Mouse (Mus musculus) MEL (cell line): Measurements from ENCODE around the gene Pygm. TPM values are rescaled to one million over a fixed set of nuclear protein-coding genes. Genes with fewer than 3 reads are reported as not detected.

ENCODE experiments used
- DNase-seq: peaks from one replicate; pipeline ENCODE4 v3.0.0; 2011; ENCODE audit warnings: low read depth, low spot score
- H3K27ac ChIP-seq: 2 replicates; pipeline ENCODE4 v1.5.1; 2012; ENCODE audit warnings: low read depth, mild to moderate bottlenecking, control low read depth, low read length, moderate library complexity; ENCODE audit not compliant: control insufficient read depth
- H3K27me3 ChIP-seq, 2 experiments: fragments of 150-350 bp in 1 of 2; sonication (generic) in 1 of 2; 2 replicates each; pipeline ENCODE4 v1.6.1; 2012; ENCODE audit warnings: low read length in 2 of 2, mild to moderate bottlenecking in 2 of 2, improper control_type of control experiment in 1 of 2, moderate library complexity in 1 of 2; ENCODE audit not compliant: insufficient read depth in 2 of 2, control insufficient read depth in 1 of 2
- H3K36me3 ChIP-seq, 2 experiments: 2 replicates each; pipeline ENCODE4 v1.6.1; 2012 to 2014; ENCODE audit warnings: low read length in 2 of 2, improper control_type of control experiment in 1 of 2, inconsistent platforms in 1 of 2, mild to moderate bottlenecking in 1 of 2; ENCODE audit not compliant: insufficient read depth in 2 of 2, control insufficient read depth in 1 of 2
- H3K4me1 ChIP-seq, 2 experiments: fragments of 150-350 bp in 1 of 2; sonication (generic) in 1 of 2; 2 replicates each; pipeline ENCODE4 v1.6.1; 2012; ENCODE audit warnings: low read length in 2 of 2, improper control_type of control experiment in 1 of 2, mild to moderate bottlenecking in 1 of 2; ENCODE audit not compliant: insufficient read depth in 2 of 2, control insufficient read depth in 1 of 2
- H3K4me3 ChIP-seq, 2 experiments: fragments of 150-350 bp in 1 of 2; sonication (generic) in 1 of 2; 2 replicates each; pipeline ENCODE4 v1.5.1; 2012; ENCODE audit warnings: low read depth in 2 of 2, low read length in 2 of 2, mild to moderate bottlenecking in 2 of 2, moderate library complexity in 2 of 2, control low read depth in 1 of 2, improper control_type of control experiment in 1 of 2; ENCODE audit not compliant: control insufficient read depth in 1 of 2, insufficient read depth in 1 of 2
- H3K79me2 ChIP-seq: 2 replicates; pipeline ENCODE4 v1.6.1; 2012; ENCODE audit warnings: mild to moderate bottlenecking, low read length, moderate library complexity; ENCODE audit not compliant: control insufficient read depth, poor library complexity, insufficient read depth
- H3K9ac ChIP-seq: 2 replicates; pipeline ENCODE4 v1.6.1; 2012; ENCODE audit warnings: low read depth, mild to moderate bottlenecking, control low read depth, low read length, moderate library complexity; ENCODE audit not compliant: control insufficient read depth, poor library complexity, severe bottlenecking
- H3K9me3 ChIP-seq: fragments of 150-350 bp; sonication (generic); replicated peaks from 2 replicates; pipeline ENCODE4 v1.6.1; 2012; ENCODE audit warnings: mild to moderate bottlenecking, low read length, improper control_type of control experiment, moderate library complexity; ENCODE audit not compliant: insufficient read depth
- CHD1 ChIP-seq: IDR thresholded peaks from 2 replicates; pipeline ENCODE4 v1.6.1; 2012; ENCODE audit warnings: low read depth, mild to moderate bottlenecking, inconsistent platforms, low read length, improper control_type of control experiment
- E2F4 ChIP-seq: IDR thresholded peaks from 2 replicates; pipeline ENCODE4 v1.6.1; 2011; ENCODE audit warnings: low read depth, low read length, improper control_type of control experiment, borderline replicate concordance
- ELF1 ChIP-seq: IDR thresholded peaks from 2 replicates; pipeline ENCODE4 v1.6.1; 2014; ENCODE audit warnings: low read depth, mild to moderate bottlenecking, inconsistent platforms, low read length, improper control_type of control experiment, moderate library complexity
- JUND ChIP-seq: IDR thresholded peaks from 2 replicates; pipeline ENCODE4 v1.6.1; 2011; ENCODE audit warnings: low read depth, mild to moderate bottlenecking, improper control_type of control experiment, low read length
- MAFK ChIP-seq: IDR thresholded peaks from 2 replicates; pipeline ENCODE4 v1.6.1; 2011; ENCODE audit warnings: low read depth, mild to moderate bottlenecking, low read length, improper control_type of control experiment, borderline replicate concordance
- MAZ ChIP-seq: IDR thresholded peaks from 2 replicates; pipeline ENCODE4 v1.6.1; 2012; ENCODE audit warnings: low read depth, mild to moderate bottlenecking, inconsistent platforms, low read length, improper control_type of control experiment
- NELFE ChIP-seq: IDR thresholded peaks from 2 replicates; pipeline ENCODE4 v1.6.1; 2011; ENCODE audit warnings: low read depth, low read length, improper control_type of control experiment
- NRF1 ChIP-seq: IDR thresholded peaks from 2 replicates; pipeline ENCODE4 v1.6.1; 2014; ENCODE audit warnings: low read depth, mild to moderate bottlenecking, inconsistent platforms, low read length, improper control_type of control experiment, moderate library complexity; ENCODE audit not compliant: poor library complexity, insufficient read depth, severe bottlenecking
- RCOR1 ChIP-seq: IDR thresholded peaks from 2 replicates; pipeline ENCODE4 v1.6.1; 2012; ENCODE audit warnings: low read depth, mild to moderate bottlenecking, inconsistent platforms, low read length, improper control_type of control experiment
- SIN3A ChIP-seq: IDR thresholded peaks from 2 replicates; pipeline ENCODE4 v1.6.1; 2012; ENCODE audit warnings: low read length, improper control_type of control experiment, inconsistent platforms
- TAL1 ChIP-seq: IDR thresholded peaks from 2 replicates; pipeline ENCODE4 v1.6.1; 2012; ENCODE audit warnings: mild to moderate bottlenecking, inconsistent platforms, low read length, moderate library complexity, mixed read lengths
- TBP ChIP-seq: IDR thresholded peaks from 2 replicates; pipeline ENCODE4 v1.8.0; 2011; ENCODE audit warnings: low read depth, low read length, improper control_type of control experiment
- TCF12 ChIP-seq: IDR thresholded peaks from 2 replicates; pipeline ENCODE4 v1.6.1; 2014; ENCODE audit warnings: low read depth, mild to moderate bottlenecking, inconsistent platforms, low read length, improper control_type of control experiment, moderate library complexity
- UBTF ChIP-seq: IDR thresholded peaks from 2 replicates; pipeline ENCODE4 v1.6.1; 2012; ENCODE audit warnings: low read depth, mild to moderate bottlenecking, inconsistent platforms, low read length, improper control_type of control experiment, moderate library complexity, borderline replicate concordance; ENCODE audit not compliant: insufficient read depth
- USF1 ChIP-seq: IDR thresholded peaks from 2 replicates; pipeline ENCODE4 v1.6.1; 2014; ENCODE audit warnings: low read depth, mild to moderate bottlenecking, inconsistent platforms, low read length, improper control_type of control experiment, moderate library complexity
- ZC3H11A ChIP-seq: IDR thresholded peaks from 2 replicates; pipeline ENCODE4 v1.6.1; 2012; ENCODE audit warnings: low read depth, mild to moderate bottlenecking, inconsistent platforms, low read length, improper control_type of control experiment
- ZKSCAN1 ChIP-seq: IDR thresholded peaks from 2 replicates; pipeline ENCODE4 v1.6.1; 2012; ENCODE audit warnings: low read depth, mild to moderate bottlenecking, inconsistent platforms, low read length, improper control_type of control experiment, moderate library complexity
- polyA plus RNA-seq, 2 experiments: library from polyadenylated mRNA; stranded (reverse) in 1 of 2; unstranded in 1 of 2; fragments of >175 nt in 1 of 2; fragments of >200 nt in 1 of 2; gene quantifications; 2 replicates each; pipeline versions ENCODE4 v1.2.1 to v1.2.4; 2012; ENCODE audit warnings: low replicate concordance in 2 of 2, low read depth in 1 of 2; ENCODE audit not compliant: insufficient read length in 2 of 2, insufficient read depth in 1 of 2, missing spikeins in 1 of 2
- total RNA-seq: library from RNA; depleted of rRNA; stranded (reverse); fragments of 300-350 nt; gene quantifications from 2 replicates; pipeline ENCODE4 v1.2.3, GENCODE M21; 2012

Pygm gene
- total and polyA plus RNA-seq, 3 experiments = 0.73 to 3.3 TPM; not detected in 1

GRCm38 (mm10) chr19:6381238-6381637 is 3.0 kb upstream of the Pygm start:
- H3K27ac ChIP-seq = no peak overlapping the region
- H3K27me3 ChIP-seq = no peaks in the 10 kb centered on the region
- H3K79me2 ChIP-seq = no peaks in the 10 kb centered on the region
- H3K9me3 ChIP-seq = no peaks in the 10 kb centered on the region
- H3K36me3 ChIP-seq = peaks cover 0 to 6% of the 10 kb centered on the region in 2 experiments; a peak in 2 of 4 replicates
- no peaks in the 10 kb centered on the region for H3K4me1 ChIP-seq
- TF ChIP-seq ZKSCAN1 = no peak
- DNase-seq = no peak
- no peak overlapping the region for H3K9ac ChIP-seq
- H3K4me3 ChIP-seq = no peak overlapping the region

DNA sequence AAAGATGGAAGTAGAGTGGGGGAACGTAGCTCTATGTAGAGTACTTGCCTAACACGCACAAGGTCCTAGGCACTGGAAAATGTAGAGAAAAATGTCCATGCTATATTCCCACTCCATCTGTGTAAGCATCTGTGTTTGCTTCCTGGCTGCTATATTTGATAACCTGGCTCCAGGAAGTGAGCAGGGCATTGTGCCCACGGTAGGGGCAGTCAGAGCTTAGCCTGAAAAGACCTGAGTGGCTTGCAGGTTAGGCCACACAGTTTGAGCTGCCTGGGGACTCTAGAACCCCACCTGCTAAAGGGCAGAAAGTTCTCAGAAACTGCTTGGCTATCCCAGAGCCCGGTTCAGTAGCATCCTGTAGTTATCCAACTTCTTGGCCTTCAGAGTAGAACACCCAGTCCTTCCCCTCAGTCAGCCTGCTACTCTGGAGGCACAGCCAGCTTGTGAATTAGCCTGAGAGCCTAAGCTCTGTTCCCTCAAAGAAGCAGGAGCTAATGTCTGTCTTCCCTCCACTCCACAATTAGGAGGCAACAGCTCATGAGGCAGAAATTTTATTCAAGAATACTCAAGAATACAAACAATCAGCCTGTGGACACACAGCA is 1.8 kb upstream of the Pygm start:
- no peaks in the 10 kb centered on the region for H3K9me3 ChIP-seq
- H3K27ac ChIP-seq = no peak overlapping the region
- H3K36me3 ChIP-seq = no peaks in the 10 kb centered on the region; a peak in 1 of 4 replicates
- H3K9ac ChIP-seq = no peak overlapping the region
- no peaks in the 10 kb centered on the region for H3K27me3 ChIP-seq
- no peak overlapping the region for H3K4me3 ChIP-seq
- TF ChIP-seq RCOR1 = no peak
- no peak for TF ChIP-seq ZKSCAN1
- no peak for TF ChIP-seq CHD1
- TF ChIP-seq SIN3A = no peak
- no peak for TF ChIP-seq NRF1
- no peak for TF ChIP-seq USF1
- TF ChIP-seq TCF12 = no peak
- TF ChIP-seq ZC3H11A = no peak
- TF ChIP-seq MAZ = no peak
- TF ChIP-seq E2F4 = no peak
- TF ChIP-seq UBTF = no peak
- no peak for TF ChIP-seq NELFE
- no peaks in the 10 kb centered on the region for H3K4me1 ChIP-seq
- DNase-seq = no peak
- H3K79me2 ChIP-seq = no peaks in the 10 kb centered on the region

GRCm38 (mm10) chr19:6383470-6383869 is 729 bp upstream of the Pygm start:
- H3K36me3 ChIP-seq = no peaks in the 10 kb centered on the region
- no peak for DNase-seq
- no peak overlapping the region for H3K9ac ChIP-seq
- H3K27ac ChIP-seq = no peak overlapping the region
- H3K27me3 ChIP-seq = no peaks in the 10 kb centered on the region
- TF ChIP-seq MAFK (no peak), MAZ (no peak), E2F4 (no peak), TBP (no peak), ELF1 (no peak), JUND (no peak), TAL1 (no peak)
- no peak overlapping the region for H3K4me3 ChIP-seq
- H3K4me1 ChIP-seq = no peaks in the 10 kb centered on the region
- H3K9me3 ChIP-seq = no peaks in the 10 kb centered on the region
- H3K79me2 ChIP-seq = no peaks in the 10 kb centered on the region
